ENCODE assay signal across 8 mouse cellular contexts in genomic region chr1:171238463-171238862, GRCm38 (mm10). TPM values are rescaled to one million over a fixed set of nuclear protein-coding genes. Genes with fewer than 3 reads are reported as not detected.
DNase-seq lines count a peak whose midpoint lies in the region; ATAC-seq lines count a peak whose summit lies in the region.

No protein-coding gene starts in this region.

- H3K27me3 ChIP-seq in kidney, embryonic 16.5 days (ENCODE audit: insufficient read depth, low read length) = no peaks in the 10 kb centered on the region
- H3K27me3 ChIP-seq in liver, embryonic 12.5 days (replicated peaks) = no peaks in the 10 kb centered on the region

- H3K9me3 ChIP-seq in kidney, embryonic 16.5 days (ENCODE audit: low read length) = no peaks in the 10 kb centered on the region
- no peaks in the 10 kb centered on the region for H3K9me3 ChIP-seq in liver, embryonic 12.5 days (replicated peaks)

- H3K27ac ChIP-seq in kidney, embryonic 16.5 days (ENCODE audit: low read length) = no peak overlapping the region
- no peak overlapping the region for H3K27ac ChIP-seq in liver, embryonic 12.5 days

- 0 out of 2 replicates have a peak, but pooled peaks cover 3% of the 10 kb centered on the region for H3K4me1 ChIP-seq in kidney, embryonic 16.5 days (ENCODE audit: insufficient read depth, low read length)
- peaks cover 37% of the 10 kb centered on the region for H3K4me1 ChIP-seq in liver, embryonic 12.5 days

- no peak overlapping the region for H3K4me2 ChIP-seq in kidney, embryonic 16.5 days (replicated peaks; ENCODE audit: low read depth, low read length)
- H3K4me2 ChIP-seq in liver, embryonic 12.5 days = no peak overlapping the region

- peak; percentile 53 for DNase-seq in kidney, adult 11 months
- peak; percentile 32 to 37 for DNase-seq in CD8-positive naive resting alpha-beta T cell, adult 2 months (ENCODE audit: low read depth in 2 of 2, low spot score in 2 of 2)
- DNase-seq in adrenal gland, adult 8-10 months = peak; percentile 60
- peak; percentile 41 for DNase-seq in gastrocnemius, postnatal 25 days
- peak; percentile 62 for DNase-seq in retina, adult 2 months (ENCODE audit: low read depth, low spot score)
- no peak for DNase-seq in right cerebral cortex, postnatal 25 days

- 69% methylated on average over 14 of the region's 14 CpGs for WGBS in kidney, embryonic 16.5 days
- WGBS in liver, embryonic 12.5 days (ENCODE audit: insufficient replicate concordance) = 65% methylated on average over 14 of the region's 14 CpGs

- H3K36me3 ChIP-seq in kidney, embryonic 16.5 days (ENCODE audit: insufficient read depth, low read length) = peaks cover 82% of the 10 kb centered on the region
- peaks cover 100% of the 10 kb centered on the region for H3K36me3 ChIP-seq in liver, embryonic 12.5 days

- H3K4me3 ChIP-seq in kidney, embryonic 16.5 days (ENCODE audit: low read length) = no peak overlapping the region
- no peak overlapping the region for H3K4me3 ChIP-seq in liver, embryonic 12.5 days

- ATAC-seq in kidney, embryonic 16.5 days (ENCODE audit: low FRiP score, low TSS enrichment) = no peak; the same call in 1 of the 2 replicates
- peak; percentile 43; the same call in 1 of the 2 replicates for ATAC-seq in liver, embryonic 12.5 days

- no peak overlapping the region for H3K9ac ChIP-seq in kidney, embryonic 16.5 days (replicated peaks; ENCODE audit: low read length)
- no peak overlapping the region for H3K9ac ChIP-seq in liver, embryonic 12.5 days

RNA-seq across cellular contexts. Expression of gene Fcer1g, which starts 4.3 kb away (rescaled TPM):
- 35.0 and 37.2 TPM in 2 replicates for polyA plus RNA-seq in kidney, embryonic 16.5 days (2015; fragmentation: Nextera tagmentation; extraction: Ambion mirVana)
- 10 to 100 TPM; 21.8 to 34.4 (median 28.3) TPM for total RNA-seq in adrenal gland, adult 8-10 months (2022)
- total RNA-seq in gastrocnemius, postnatal 25 days (2021) = 1 to 10 TPM; 3.2 to 3.9 TPM
- 55.8 and 60.7 TPM in 2 replicates for polyA plus RNA-seq in liver, embryonic 12.5 days (2016; fragmentation: Nextera tagmentation; extraction: Ambion mirVana)

RNA-seq across cellular contexts. Expression of gene Adamts4, which starts 11.8 kb away (rescaled TPM):
- polyA plus RNA-seq in kidney, embryonic 16.5 days (2015; fragmentation: Nextera tagmentation; extraction: Ambion mirVana) = 13.4 and 15.2 TPM in 2 replicates
- under 1 TPM; 0.46 to 0.80 (median 0.60) TPM for total RNA-seq in adrenal gland, adult 8-10 months (2022)
- 1 to 10 TPM in 1 of 2 experiments, under 1 TPM in 1; 0.43 to 1.4 TPM for total RNA-seq in gastrocnemius, postnatal 25 days (2021)
- 0.61 and 0.72 TPM in 2 replicates for polyA plus RNA-seq in liver, embryonic 12.5 days (2016; fragmentation: Nextera tagmentation; extraction: Ambion mirVana)

RNA-seq across cellular contexts. Expression of gene Ndufs2, which starts 12.7 kb away (rescaled TPM):
- 311 and 368 TPM in 2 replicates for polyA plus RNA-seq in kidney, embryonic 16.5 days (2015; fragmentation: Nextera tagmentation; extraction: Ambion mirVana)
- total RNA-seq in adrenal gland, adult 8-10 months (2022) = 100 to 1,000 TPM; 609 to 713 (median 672) TPM
- total RNA-seq in gastrocnemius, postnatal 25 days (2021) = 1,000 to 10,000 TPM in 1 of 2 experiments, 100 to 1,000 TPM in 1; 872 to 1,009 TPM
- 160 and 167 TPM in 2 replicates for polyA plus RNA-seq in liver, embryonic 12.5 days (2016; fragmentation: Nextera tagmentation; extraction: Ambion mirVana)

RNA-seq across cellular contexts. Expression of gene Apoa2, which starts 13.6 kb away (rescaled TPM):
- polyA plus RNA-seq in kidney, embryonic 16.5 days (2015; fragmentation: Nextera tagmentation; extraction: Ambion mirVana) = 22.4 and 32.2 TPM in 2 replicates
- 1 to 10 TPM; 2.0 to 6.4 (median 4.3) TPM for total RNA-seq in adrenal gland, adult 8-10 months (2022)
- total RNA-seq in gastrocnemius, postnatal 25 days (2021) = not detected
- polyA plus RNA-seq in liver, embryonic 12.5 days (2016; fragmentation: Nextera tagmentation; extraction: Ambion mirVana) = 2,516 and 2,642 TPM in 2 replicates

RNA-seq across cellular contexts. Expression of gene Tomm40l, which starts 16.1 kb away (rescaled TPM):
- 40.6 and 44.1 TPM in 2 replicates for polyA plus RNA-seq in kidney, embryonic 16.5 days (2015; fragmentation: Nextera tagmentation; extraction: Ambion mirVana)
- total RNA-seq in adrenal gland, adult 8-10 months (2022) = 10 to 100 TPM; 39.1 to 49.2 (median 46.0) TPM
- 10 to 100 TPM; 52.0 to 52.5 TPM for total RNA-seq in gastrocnemius, postnatal 25 days (2021)
- polyA plus RNA-seq in liver, embryonic 12.5 days (2016; fragmentation: Nextera tagmentation; extraction: Ambion mirVana) = 20.7 and 21.9 TPM in 2 replicates

Comparison
In these comparisons a context has a peak if more than half of its experiments do, and no peak if none do; other contexts are left out.
1. RNA of gene Fcer1g, which starts 4.3 kb away (total RNA-seq): 21.8 to 34.4 TPM in adrenal gland, adult 8-10 months; 3.2 to 3.9 TPM in gastrocnemius, postnatal 25 days; every median in the first group is over 4 times any median in the second.